Mouse (Mus musculus): ENCODE results near the gene Tnnc2. TPM values are rescaled to one million over a fixed set of nuclear protein-coding genes. Genes with fewer than 3 reads are reported as not detected.
"Not testable (repeated sequence)": the region's sequence is repeated elsewhere in the genome, so short reads cannot be mapped to it uniquely, and the experiment has no call there.

The Tnnc2 gene
- polyA plus RNA-seq, 1 experiment from 2014 or later: 5.8 TPM

- DNase-seq (ENCODE audit: low spot score): not testable (repeated sequence)
Measured at GRCm38 (mm10) chr2:164798554-164798953, 18.8 kb upstream of the Tnnc2 start.

GRCm38 (mm10) chr2:164795868-164796267, 16.1 kb upstream of the Tnnc2 start:
- DNase-seq (ENCODE audit: low spot score): no peak

- DNase-seq (ENCODE audit: low spot score): peak; percentile 87
Measured at GRCm38 (mm10) chr2:164794293-164794692, 14.5 kb upstream of the Tnnc2 start.

- DNase-seq (ENCODE audit: low spot score): peak; percentile 32
Measured at GRCm38 (mm10) chr2:164793772-164794171, 14.0 kb upstream of the Tnnc2 start.

GRCm38 (mm10) chr2:164793236-164793635, 13.5 kb upstream of the Tnnc2 start:
- DNase-seq (ENCODE audit: low spot score): peak; percentile 75

- DNase-seq (ENCODE audit: low spot score): no peak
Measured at GRCm38 (mm10) chr2:164792400-164793190, 12.8 kb upstream of the Tnnc2 start.

GRCm38 (mm10) chr2:164791841-164792261, 12.1 kb upstream of the Tnnc2 start:
- DNase-seq (ENCODE audit: low spot score): no peak

GRCm38 (mm10) chr2:164790451-164790850, 10.7 kb upstream of the Tnnc2 start:
- DNase-seq (ENCODE audit: low spot score): no peak

- DNase-seq (ENCODE audit: low spot score): no peak
Measured at GRCm38 (mm10) chr2:164788411-164788810, 8.6 kb upstream of the Tnnc2 start.

GRCm38 (mm10) chr2:164787779-164788178, 8.0 kb upstream of the Tnnc2 start:
- no peak for DNase-seq (ENCODE audit: low spot score)

GRCm38 (mm10) chr2:164787032-164787431, 7.3 kb upstream of the Tnnc2 start:
- no peak for DNase-seq (ENCODE audit: low spot score)

- no peak for DNase-seq (ENCODE audit: low spot score)
Measured at GRCm38 (mm10) chr2:164786388-164786885, 6.7 kb upstream of the Tnnc2 start.

- DNase-seq (ENCODE audit: low spot score): peak; percentile 71
Measured at GRCm38 (mm10) chr2:164785481-164786387, 6.0 kb upstream of the Tnnc2 start, which contains the start of gene Snx21. Snx21 (plus strand) TSS chr2:164785823.

GRCm38 (mm10) chr2:164784869-164785420, 5.2 kb upstream of the Tnnc2 start:
- DNase-seq (ENCODE audit: low spot score): no peak

- peak; percentile 39 for DNase-seq (ENCODE audit: low spot score)
Measured at GRCm38 (mm10) chr2:164783926-164784581, 4.3 kb upstream of the Tnnc2 start.

- DNase-seq (ENCODE audit: low spot score): no peak
Measured at GRCm38 (mm10) chr2:164781876-164782275, 2.1 kb upstream of the Tnnc2 start.

- DNase-seq (ENCODE audit: low spot score): no peak
Measured at GRCm38 (mm10) chr2:164778809-164779208, 958 bp downstream of the Tnnc2 start.

GRCm38 (mm10) chr2:164778015-164778287, 1.8 kb downstream of the Tnnc2 start:
- DNase-seq (ENCODE audit: low spot score): no peak

GRCm38 (mm10) chr2:164777246-164778014, 2.3 kb downstream of the Tnnc2 start:
- no peak for DNase-seq (ENCODE audit: low spot score)

GRCm38 (mm10) chr2:164776801-164777200, 3.0 kb downstream of the Tnnc2 start:
- DNase-seq (ENCODE audit: low spot score): no peak
